Mouse (Mus musculus) cortical plate, adult 2 months (tissue): ENCODE data around the gene Als2cl.

Source experiments
- CTCF ChIP-seq: fragments of 200-500 bp; IDR thresholded peaks from 2 replicates; pipeline ENCODE4 v1.5.1; 2011; ENCODE audit warnings: mild to moderate bottlenecking, control low read depth, low read length; ENCODE audit not compliant: insufficient read depth; ENCODE audit errors: extremely low read depth
- POLR2A ChIP-seq: fragments of 200-500 bp; IDR thresholded peaks from 2 replicates; pipeline ENCODE4 v1.6.1; 2011; ENCODE audit warnings: mild to moderate bottlenecking, low read length, control low read depth; ENCODE audit not compliant: insufficient read depth; ENCODE audit errors: extremely low read depth

- TF ChIP-seq CTCF (no peak), POLR2A (no peak)
These were observed 1.8 kb upstream of the Als2cl start for GRCm38 (mm10) chr9:110877888-110878287.
